Mouse (Mus musculus): Measurements from ENCODE around the gene Tmem38b.

DNA sequence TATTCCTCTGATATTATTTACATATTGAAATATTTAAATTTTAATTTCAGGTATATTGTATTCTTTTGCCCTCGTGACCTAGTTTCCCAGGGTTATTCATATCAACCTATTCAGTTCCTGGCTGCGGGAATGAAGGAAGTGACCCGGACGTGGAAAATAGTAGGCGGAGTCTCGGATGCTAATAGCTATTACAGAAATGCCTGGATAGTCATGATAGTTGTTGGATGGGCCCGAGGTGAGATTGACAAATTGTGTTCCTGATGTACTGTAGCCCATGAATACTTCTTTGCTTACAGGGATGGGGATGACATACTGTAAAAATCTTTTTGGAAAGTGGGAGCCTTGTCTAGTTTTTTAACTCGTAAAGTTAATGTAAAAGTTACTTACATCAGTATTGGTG, 23.0 kb downstream of the Tmem38b start:
- TF ChIP-seq POLR2A (IDR thresholded peaks at IDR 0.05; ENCODE audit: low read depth, low read length) (no peak), CTCF (conservative IDR thresholded peaks at IDR 0.05; ENCODE audit: insufficient read depth, insufficient read length, low read depth, low read length) (no peak)

Data from kidney, adult 2 months (tissue).